In the genomic region with DNA sequence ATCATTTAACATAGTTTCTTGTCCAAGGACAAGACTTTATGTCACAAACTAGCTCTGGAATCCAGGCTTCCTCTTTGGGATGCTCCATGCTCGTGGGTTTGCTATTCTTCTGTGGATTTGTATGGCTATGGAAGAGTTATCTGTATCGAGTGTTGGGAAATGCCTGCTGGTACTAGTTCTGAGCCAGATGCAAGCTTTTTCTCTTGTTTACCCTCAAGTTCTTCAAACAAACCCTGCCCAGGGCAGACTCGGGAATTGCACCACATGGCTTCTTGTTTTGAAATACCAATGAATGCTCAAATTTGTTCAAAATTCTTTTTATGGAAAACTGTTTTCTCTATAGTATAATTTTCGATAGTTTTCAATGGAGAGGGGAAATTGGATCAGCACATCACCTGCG, we compare ENCODE assay signal across 30 mouse cellular contexts.
"Had no signal": no experiment of that assay in that cellular context is flagged by ENCODE, and none has a peak within 500 bp of the region (broad histone marks: within the 10 kb centered on the region; RNA-seq: fewer than 3 reads in every experiment).

No protein-coding gene starts in this region.

- H3K36me3 ChIP-seq: limb, embryonic 10.5 days; limb, embryonic 12.5 days; limb, embryonic 13.5 days; limb, embryonic 15.5 days; liver, embryonic 13.5 days; liver, embryonic 15.5 days; lung, embryonic 15.5 days; midbrain, embryonic 10.5 days; midbrain, embryonic 12.5 days; midbrain, embryonic 13.5 days; midbrain, embryonic 15.5 days; neural tube, embryonic 12.5 days had no signal

- H3K9ac ChIP-seq: limb, embryonic 12.5 days; limb, embryonic 13.5 days; limb, embryonic 15.5 days; liver, embryonic 13.5 days; liver, embryonic 14.5 days; liver, embryonic 15.5 days; lung, embryonic 14.5 days; lung, embryonic 15.5 days; midbrain, embryonic 12.5 days; midbrain, embryonic 13.5 days; midbrain, embryonic 15.5 days; neural tube, embryonic 12.5 days had no signal

- H3K27ac ChIP-seq: left cerebral cortex, adult 2 months; limb, embryonic 10.5 days; limb, embryonic 12.5 days; limb, embryonic 13.5 days; limb, embryonic 15.5 days; liver, embryonic 13.5 days; liver, embryonic 14.5 days; liver, embryonic 15.5 days; lung, embryonic 15.5 days; macrophage; midbrain, embryonic 10.5 days; midbrain, embryonic 12.5 days; midbrain, embryonic 13.5 days; midbrain, embryonic 15.5 days; neural tube, embryonic 12.5 days had no signal

- DNase-seq: left cerebral cortex, postnatal 4 days; liver; liver, embryonic 13.5 days; lung, adult 18-20 months; lung, adult 2 months; lung, embryonic 14.5 days; lung, postnatal 10 days; lung, postnatal 14 days; lung, postnatal 36 days; lung, postnatal 4 days; midbrain, embryonic 14.5 days had no signal

- H3K4me2 ChIP-seq: limb, embryonic 12.5 days; limb, embryonic 13.5 days; limb, embryonic 15.5 days; liver, embryonic 13.5 days; liver, embryonic 15.5 days; lung, embryonic 14.5 days; lung, embryonic 15.5 days; midbrain, embryonic 11.5 days; midbrain, embryonic 12.5 days; midbrain, embryonic 13.5 days; midbrain, embryonic 15.5 days; neural tube, embryonic 12.5 days had no signal

- ATAC-seq: lung, postnatal 0 days; midbrain, embryonic 13.5 days; midbrain, embryonic 15.5 days; midbrain, embryonic 16.5 days had no signal

- H3K9me3 ChIP-seq: limb, embryonic 10.5 days; limb, embryonic 12.5 days; limb, embryonic 13.5 days; limb, embryonic 15.5 days; liver, embryonic 13.5 days; liver, embryonic 15.5 days; lung, embryonic 15.5 days; midbrain, embryonic 10.5 days; midbrain, embryonic 12.5 days; midbrain, embryonic 13.5 days; midbrain, embryonic 15.5 days; neural tube, embryonic 12.5 days had no signal

- H3K4me1 ChIP-seq: limb, embryonic 13.5 days; limb, embryonic 15.5 days; liver, embryonic 13.5 days; liver, embryonic 15.5 days; lung, embryonic 15.5 days; megakaryocyte, embryonic 14.5 days; midbrain, embryonic 10.5 days; midbrain, embryonic 12.5 days; midbrain, embryonic 13.5 days; midbrain, embryonic 15.5 days had no signal

- H3K27me3 ChIP-seq: limb, embryonic 12.5 days; limb, embryonic 15.5 days; liver, embryonic 13.5 days; liver, embryonic 15.5 days; lung, embryonic 15.5 days; megakaryocyte, embryonic 14.5 days; midbrain, embryonic 12.5 days; midbrain, embryonic 13.5 days; midbrain, embryonic 15.5 days; neural tube, embryonic 12.5 days had no signal

- H3K4me3 ChIP-seq: left cerebral cortex, adult 2 months; limb, embryonic 10.5 days; limb, embryonic 12.5 days; limb, embryonic 13.5 days; limb, embryonic 15.5 days; liver, embryonic 13.5 days; liver, embryonic 15.5 days; lung, embryonic 15.5 days; megakaryocyte, embryonic 14.5 days; midbrain, embryonic 10.5 days; midbrain, embryonic 12.5 days; midbrain, embryonic 13.5 days; midbrain, embryonic 15.5 days; myocyte; neural tube, embryonic 12.5 days had no signal
